Mouse (Mus musculus) frontal cortex, postnatal 14 days (tissue): ENCODE results near the gene Alad.

Experiments
- DNase-seq, 2 experiments: peaks; one replicate each; pipeline ENCODE4 v3.0.0; 2022; ENCODE audit warnings: low spot score in 2 of 2

The Alad gene

DNA sequence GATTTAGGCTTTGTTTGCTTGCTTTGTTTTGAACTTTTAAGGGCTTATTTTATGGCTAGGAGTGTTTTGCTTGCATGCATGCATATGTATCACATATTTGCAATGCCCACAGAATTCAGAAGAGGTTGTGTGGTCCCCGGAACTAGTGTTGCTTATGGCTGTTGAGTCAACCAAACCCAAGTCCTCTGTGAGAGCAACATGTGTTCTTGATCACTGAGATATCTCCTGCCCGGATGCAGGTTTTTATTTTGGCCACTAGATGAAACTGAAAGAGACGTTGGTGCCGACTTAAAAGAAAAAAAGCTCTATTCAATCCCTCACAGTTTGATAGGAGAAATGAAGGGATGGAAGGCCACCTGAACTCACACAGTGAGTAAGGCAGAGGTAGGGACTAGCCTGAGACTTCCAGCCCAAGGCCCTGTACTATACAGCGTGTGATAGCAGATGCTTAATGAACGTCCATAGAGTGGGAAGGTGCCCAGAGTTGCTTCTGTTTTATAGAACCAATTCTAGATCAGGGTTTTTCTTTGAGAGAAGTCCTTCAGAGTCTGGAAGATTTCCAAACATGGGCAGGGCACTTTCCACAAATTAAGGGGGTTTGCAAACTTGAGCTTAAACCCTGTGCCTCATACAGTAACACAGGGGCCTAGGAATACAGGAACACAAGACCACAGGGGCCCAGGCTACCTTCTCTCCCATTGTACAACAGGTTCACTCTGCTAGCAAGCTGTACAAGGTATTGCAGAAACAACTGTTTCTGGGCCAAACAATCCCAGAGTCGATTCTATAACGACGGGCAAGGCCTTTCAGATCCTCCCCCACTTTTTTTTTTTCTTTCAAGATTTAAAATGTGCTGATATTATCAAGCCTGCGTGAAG is 1.9 kb downstream of the Alad start:
- DNase-seq = no peak

- no peak for DNase-seq
Measured at GRCm38 (mm10) chr4:62517046-62517445, 2.7 kb downstream of the Alad start.

DNA sequence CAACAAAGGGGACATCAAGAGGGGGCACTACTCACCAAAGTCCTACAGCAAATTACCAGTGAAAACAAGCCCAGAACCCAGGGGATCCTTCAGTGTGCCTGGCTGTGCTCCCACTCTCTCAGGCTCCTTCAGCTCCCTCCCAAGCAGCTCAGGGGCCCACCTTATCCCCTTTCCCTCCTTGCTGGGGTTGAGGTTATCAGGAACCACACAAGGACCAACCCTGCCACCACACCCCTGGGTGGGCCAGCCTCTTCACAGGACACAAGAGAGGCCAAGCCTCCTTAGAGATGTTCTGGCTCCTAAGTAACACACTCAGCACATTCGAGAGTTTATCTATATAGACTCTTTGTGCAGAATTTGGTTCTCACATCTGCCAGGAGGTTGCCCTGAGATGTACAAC is 3.1 kb downstream of the Alad start:
- DNase-seq = no peak

- DNase-seq = no peak
Measured at GRCm38 (mm10) chr4:62516079-62516478, 3.6 kb downstream of the Alad start.

- no peak for DNase-seq
Measured at GRCm38 (mm10) chr4:62515490-62515889, 4.2 kb downstream of the Alad start.

GRCm38 (mm10) chr4:62514995-62515394 is 4.7 kb downstream of the Alad start:
- no peak for DNase-seq

DNA sequence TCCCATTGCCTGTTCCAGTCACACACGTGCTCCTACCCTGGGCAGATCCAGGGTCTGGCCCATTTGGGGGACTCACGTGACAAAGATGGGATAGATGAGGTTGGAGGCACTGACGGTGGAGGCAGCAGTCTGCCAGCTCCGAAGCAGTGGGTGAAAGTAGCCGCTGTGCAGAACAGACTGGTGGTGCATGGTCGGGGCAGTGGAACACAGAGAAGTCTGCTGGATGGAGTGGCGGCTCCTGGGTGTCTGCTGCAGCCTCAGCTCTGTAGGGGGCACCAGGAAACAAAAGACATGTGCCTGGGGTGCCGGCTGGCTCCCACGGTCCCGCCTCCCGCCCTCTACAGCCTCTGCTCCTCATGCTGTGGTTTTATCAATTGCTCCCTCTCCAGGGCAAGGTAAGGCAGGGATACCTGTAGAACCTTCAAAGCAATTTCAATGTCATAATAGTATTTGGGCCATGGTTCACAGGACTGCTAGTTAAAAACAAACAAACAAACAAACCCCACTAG is 5.7 kb downstream of the Alad start:
- no peak for DNase-seq

DNA sequence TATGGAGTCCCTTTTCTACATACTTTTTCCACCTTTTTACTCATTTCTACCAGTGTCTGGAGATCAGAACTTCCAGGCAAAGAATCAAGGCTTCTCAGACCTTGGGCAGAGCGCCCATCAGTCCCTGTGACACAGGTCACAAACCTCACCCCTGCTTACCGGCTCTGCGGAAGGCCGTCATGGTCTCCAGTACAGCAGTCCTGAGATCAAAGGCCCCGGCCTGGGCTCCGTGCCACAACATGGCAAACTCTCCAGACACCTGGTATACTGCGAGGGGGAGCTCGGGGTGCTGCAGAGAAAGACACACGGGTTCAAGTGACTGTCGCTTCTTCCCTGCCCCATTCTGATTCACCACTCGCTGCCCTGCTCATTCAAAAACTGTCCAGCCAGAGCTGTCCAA is 9.8 kb downstream of the Alad start:
- DNase-seq = no peak

GRCm38 (mm10) chr4:62508839-62509238 is 10.9 kb downstream of the Alad start:
- no peak for DNase-seq

GRCm38 (mm10) chr4:62506798-62507197 is 12.9 kb downstream of the Alad start:
- DNase-seq = no peak

GRCm38 (mm10) chr4:62505991-62506390 is 13.7 kb downstream of the Alad start:
- no peak for DNase-seq

DNA sequence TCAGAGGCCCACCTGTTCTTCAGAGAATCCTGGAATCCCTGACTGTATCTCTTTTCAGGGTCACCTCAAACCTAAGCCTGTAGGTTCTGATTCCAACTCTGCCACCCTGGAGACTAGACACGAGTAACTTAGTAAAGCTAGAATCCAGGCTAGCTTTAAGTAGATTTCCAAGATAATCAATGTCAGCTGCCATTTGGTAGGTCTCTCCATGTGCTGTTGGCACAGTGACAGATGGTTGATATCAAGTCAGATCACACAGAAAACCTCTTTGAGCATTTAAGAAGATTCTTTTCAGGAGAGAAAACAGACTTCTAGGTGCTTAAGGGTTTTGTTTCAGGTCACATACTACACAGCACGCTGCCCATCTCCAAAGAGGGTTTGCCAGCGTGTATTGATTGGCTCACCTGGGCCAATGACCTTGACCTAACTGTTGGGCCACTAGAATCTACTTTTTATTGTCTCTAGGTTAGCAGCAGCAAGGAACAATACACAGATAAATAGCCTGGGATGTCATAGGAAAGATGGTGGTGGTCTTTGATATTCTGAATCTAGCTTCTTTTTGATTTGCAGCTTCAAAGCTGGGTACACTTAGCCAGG is 16.2 kb downstream of the Alad start, which contains the start of gene Hdhd3:
Hdhd3 (minus strand) TSS at position 94 of the 597 bp plus-strand sequence.
- no peak for DNase-seq

DNA sequence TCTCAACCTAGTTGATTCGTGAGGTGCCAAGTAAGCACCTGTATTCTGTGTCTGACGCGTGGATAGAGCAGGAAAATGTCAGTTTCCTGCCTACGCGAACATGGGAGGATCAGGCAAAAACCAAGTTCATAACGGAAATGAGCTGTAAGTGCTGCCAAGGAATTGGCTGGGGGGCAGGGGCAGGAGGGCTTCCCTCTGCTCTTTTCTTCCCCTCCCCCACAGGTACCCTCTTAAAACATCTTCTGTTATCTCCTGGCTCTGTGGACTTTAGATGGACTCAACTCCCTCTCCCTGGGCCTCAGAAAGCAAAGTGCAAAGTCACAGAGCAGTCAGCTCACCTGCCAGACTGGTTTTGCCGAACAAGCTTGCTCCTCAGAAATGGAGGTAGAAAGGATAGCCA is 16.7 kb downstream of the Alad start:
- DNase-seq = no peak

GRCm38 (mm10) chr4:62501964-62502732 is 17.6 kb downstream of the Alad start:
- peak; percentile 85 to 88 for DNase-seq

GRCm38 (mm10) chr4:62501534-62501933 is 18.2 kb downstream of the Alad start:
- DNase-seq = no peak

- no peak for DNase-seq
Measured at GRCm38 (mm10) chr4:62500799-62501198, 18.9 kb downstream of the Alad start.

DNA sequence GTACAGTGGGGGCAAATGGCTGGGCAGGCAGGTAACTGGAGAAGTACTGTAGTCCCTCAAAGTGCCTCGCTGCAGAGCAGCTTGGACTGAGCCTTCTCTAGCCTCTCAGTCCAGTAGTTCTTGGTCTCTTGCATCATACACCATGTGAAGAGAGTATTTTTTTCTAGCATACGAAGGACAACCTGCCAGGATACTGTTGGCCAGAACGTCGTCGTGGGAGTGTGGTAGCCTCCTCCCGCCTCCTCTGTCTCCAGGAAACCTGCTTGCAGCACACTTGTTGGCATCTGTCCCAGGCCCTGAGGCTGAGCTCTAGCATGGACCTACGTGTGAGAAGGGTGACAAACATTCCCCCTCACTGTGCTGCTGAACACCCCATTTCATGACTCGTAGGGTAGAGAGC is 22.9 kb downstream of the Alad start:
- DNase-seq = no peak

DNA sequence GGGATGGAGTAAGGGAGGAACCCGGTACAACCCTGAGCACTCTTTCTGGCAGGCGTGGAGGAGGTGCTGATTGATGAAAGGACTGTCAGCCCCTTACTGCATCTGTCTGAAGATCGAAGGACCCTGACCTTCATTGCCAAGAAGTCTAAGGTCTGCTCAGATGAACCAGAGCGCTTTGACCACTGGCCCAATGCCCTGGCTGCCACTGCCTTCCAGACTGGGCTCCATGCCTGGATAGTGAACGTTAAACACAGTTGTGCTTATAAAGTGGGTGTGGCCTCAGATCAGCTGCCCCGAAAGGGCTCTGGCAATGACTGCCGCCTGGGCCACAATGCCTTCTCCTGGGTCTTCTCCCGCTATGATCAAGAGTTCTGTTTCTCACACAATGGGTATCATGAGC is 23.8 kb downstream of the Alad start:
- DNase-seq = no peak

DNA sequence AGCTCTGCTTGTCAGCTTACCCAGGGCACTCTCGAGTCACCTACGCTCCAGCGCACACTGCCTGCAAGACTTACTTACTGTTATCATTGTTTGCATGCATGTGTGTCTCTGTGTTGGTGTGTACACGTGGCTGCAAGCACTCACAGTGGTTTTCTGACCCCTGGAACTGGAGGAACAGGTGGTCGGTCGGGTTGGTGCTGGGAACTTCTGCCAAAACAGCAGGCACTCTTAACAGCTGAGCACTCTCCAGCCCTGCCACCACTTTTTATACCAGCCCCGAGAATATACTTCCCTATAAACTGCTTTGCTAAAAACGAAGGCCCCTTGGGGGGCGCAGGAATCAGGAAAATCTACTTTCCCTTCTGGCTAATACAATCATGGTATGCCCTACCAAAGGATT is 25.5 kb downstream of the Alad start:
- DNase-seq = no peak

DNA sequence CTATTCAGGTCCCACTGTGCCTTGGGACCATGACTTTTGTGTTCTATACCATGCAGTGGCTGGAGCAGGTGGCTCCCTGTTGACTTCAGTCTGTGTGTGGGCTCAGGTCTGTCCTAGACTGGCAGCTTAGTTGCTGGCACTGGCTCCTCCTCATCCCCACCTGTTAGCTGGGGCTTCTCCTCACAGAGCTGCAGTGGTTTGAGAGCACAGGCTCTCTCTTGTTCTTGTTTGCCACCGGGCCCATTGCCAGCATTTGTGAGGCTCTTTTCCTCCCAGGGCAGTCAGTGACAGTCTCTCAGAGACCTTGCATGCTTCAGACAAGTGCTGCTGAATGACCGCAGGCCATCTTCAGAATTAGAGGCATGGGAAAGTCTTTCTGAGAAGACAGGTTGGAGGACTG is 27.0 kb downstream of the Alad start:
- no peak for DNase-seq

DNA sequence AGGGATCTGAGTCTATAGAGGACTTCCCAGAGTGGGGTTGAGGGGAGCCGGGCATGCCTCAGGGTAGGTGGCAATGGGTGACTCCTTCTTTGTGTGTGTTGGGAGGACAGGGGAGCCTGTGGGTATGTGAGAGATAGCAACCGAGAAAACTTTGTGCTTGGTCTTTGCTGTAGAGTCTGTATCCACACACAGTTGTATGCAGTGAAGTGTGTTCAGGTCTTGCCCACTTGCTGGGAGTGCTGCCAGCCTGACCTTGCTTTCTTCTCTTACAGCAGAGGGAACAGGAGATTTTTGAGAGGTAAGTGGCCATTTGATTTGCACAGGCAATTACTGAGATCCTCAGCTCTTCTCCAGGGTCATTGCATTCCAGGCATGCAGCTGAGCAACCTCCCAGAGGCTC is 31.8 kb downstream of the Alad start:
- no peak for DNase-seq

GRCm38 (mm10) chr4:62487172-62487571 is 32.5 kb downstream of the Alad start:
- no peak for DNase-seq
